Mouse (Mus musculus): Measurements from ENCODE around the gene Dnajc7.

DNA sequence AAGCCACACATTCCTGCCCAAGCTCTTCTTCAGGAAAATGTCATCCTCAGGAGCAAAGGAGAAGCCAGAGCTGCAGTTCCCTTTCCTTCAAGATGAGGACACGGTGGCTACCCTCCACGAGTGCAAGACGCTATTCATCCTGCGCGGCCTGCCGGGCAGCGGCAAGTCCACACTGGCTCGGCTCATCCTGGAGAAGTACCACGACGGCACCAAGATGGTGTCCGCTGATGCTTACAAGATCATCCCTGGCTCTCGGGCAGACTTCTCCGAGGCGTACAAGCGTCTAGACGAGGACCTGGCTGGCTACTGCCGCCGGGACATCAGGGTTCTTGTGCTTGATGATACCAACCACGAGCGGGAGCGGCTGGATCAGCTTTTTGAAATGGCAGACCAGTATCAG is 43.7 kb downstream of the Dnajc7 start:
- TF ChIP-seq CTCF (IDR thresholded peaks at IDR 0.05; ENCODE audit: low read depth) (no peak), EP300 (optimal IDR thresholded peaks at IDR 0.05) (no peak)

Measured in stomach, postnatal 0 days (tissue).